Mouse (Mus musculus): ENCODE data around the gene Casp7. TPM values are rescaled to one million over a fixed set of nuclear protein-coding genes. Genes with fewer than 3 reads are reported as not detected.
"Not testable (repeated sequence)": the region's sequence is repeated elsewhere in the genome, so short reads cannot be mapped to it uniquely, and the experiment has no call there.

Gene Casp7
- 10 to 100 TPM; 18.0 to 18.7 TPM for total RNA-seq (2021)
- long read RNA-seq, experiment 1, transcript Casp7-201 (7 exons, 2,350 nt) = major isoform, 13 of 15 reads
- long read RNA-seq, experiment 1, partial matches to known transcripts = 1 of 15 reads
- long read RNA-seq, experiment 1, other reads (novel, unspliced or antisense) = 1 of 15 reads
- long read RNA-seq, experiment 2, transcript Casp7-201 (7 exons, 2,350 nt) = major isoform, 10 of 16 reads
- long read RNA-seq, experiment 2, partial matches to known transcripts = 1 of 16 reads
- long read RNA-seq, experiment 2, other reads (novel, unspliced or antisense) = 5 of 16 reads

- peak; percentile 47 to 78 for DNase-seq (ENCODE audit: low spot score in 2 of 2)
Measured at GRCm38 (mm10) chr19:56396669-56397621, at the start of gene Casp7. Casp7 (plus strand) TSS chr19:56397129.

- no peak for DNase-seq (ENCODE audit: low spot score in 2 of 2)
Measured at GRCm38 (mm10) chr19:56349295-56349694, 47.6 kb upstream of the Casp7 start.

- no peak for DNase-seq (ENCODE audit: low spot score in 2 of 2)
Measured at GRCm38 (mm10) chr19:56353689-56354088, 43.2 kb upstream of the Casp7 start.

GRCm38 (mm10) chr19:56355201-56355600 lies 41.7 kb upstream of the Casp7 start:
- DNase-seq (ENCODE audit: low spot score in 2 of 2) = no peak

GRCm38 (mm10) chr19:56356480-56357373 lies 40.2 kb upstream of the Casp7 start:
- DNase-seq (ENCODE audit: low spot score in 2 of 2) = peak; percentile 49 to 76

GRCm38 (mm10) chr19:56357374-56357708 lies 39.6 kb upstream of the Casp7 start:
- not testable (repeated sequence) for DNase-seq (ENCODE audit: low spot score in 2 of 2)

- DNase-seq (ENCODE audit: low spot score in 2 of 2) = no peak
Measured at GRCm38 (mm10) chr19:56358890-56359289, 38.0 kb upstream of the Casp7 start.

GRCm38 (mm10) chr19:56363721-56364460 lies 33.0 kb upstream of the Casp7 start:
- DNase-seq (ENCODE audit: low spot score in 2 of 2) = no peak

GRCm38 (mm10) chr19:56364563-56364962 lies 32.4 kb upstream of the Casp7 start:
- DNase-seq (ENCODE audit: low spot score in 2 of 2) = no peak

- DNase-seq (ENCODE audit: low spot score in 2 of 2) = no peak
Measured at GRCm38 (mm10) chr19:56366168-56366567, 30.8 kb upstream of the Casp7 start.

GRCm38 (mm10) chr19:56366625-56367024 lies 30.3 kb upstream of the Casp7 start:
- no peak for DNase-seq (ENCODE audit: low spot score in 2 of 2)

- DNase-seq (ENCODE audit: low spot score in 2 of 2) = no peak
Measured at GRCm38 (mm10) chr19:56367778-56368177, 29.2 kb upstream of the Casp7 start.

- no peak for DNase-seq (ENCODE audit: low spot score in 2 of 2)
Measured at GRCm38 (mm10) chr19:56368912-56369311, 28.0 kb upstream of the Casp7 start.

GRCm38 (mm10) chr19:56370389-56371150 lies 26.4 kb upstream of the Casp7 start:
- DNase-seq (ENCODE audit: low spot score in 2 of 2) = no peak

GRCm38 (mm10) chr19:56372226-56372625 lies 24.7 kb upstream of the Casp7 start:
- no peak for DNase-seq (ENCODE audit: low spot score in 2 of 2)

GRCm38 (mm10) chr19:56373246-56373645 lies 23.7 kb upstream of the Casp7 start:
- DNase-seq (ENCODE audit: low spot score in 2 of 2) = no peak

- DNase-seq (ENCODE audit: low spot score in 2 of 2) = no peak
Measured at GRCm38 (mm10) chr19:56374011-56374410, 22.9 kb upstream of the Casp7 start.

GRCm38 (mm10) chr19:56378007-56378406 lies 18.9 kb upstream of the Casp7 start:
- DNase-seq (ENCODE audit: low spot score in 2 of 2) = no peak

- no peak for DNase-seq (ENCODE audit: low spot score in 2 of 2)
Measured at GRCm38 (mm10) chr19:56378554-56379172, 18.3 kb upstream of the Casp7 start.
